Mouse (Mus musculus): ENCODE measurements at regions not wholly inside any gene's neighbourhood (a gene's known extent, or its start where the extent isn't known, plus 50 kb on each side); places are given as distances from the start of the nearest gene placed in this dataset.

GRCm38 (mm10) chr5:85756716-85757115, 308.7 kb downstream of the Cenpc1 start:
- TF ChIP-seq CTCF (IDR thresholded peaks at IDR 0.05; ENCODE audit: borderline replicate concordance, control insufficient read depth, extremely low read depth, insufficient read depth, low read length, poor library complexity) (no peak), POLR2A (IDR thresholded peaks at IDR 0.05; ENCODE audit: control insufficient read depth, extremely low read depth, insufficient read depth, low read length, poor library complexity) (no peak)
